Mouse (Mus musculus) adrenal gland, postnatal 25 days (tissue): Measurements from ENCODE around the gene Msantd3. TPM values are rescaled to one million over a fixed set of nuclear protein-coding genes. Genes with fewer than 3 reads are reported as not detected.

Experiments used
- DNase-seq: peaks from one replicate; pipeline ENCODE4 v3.0.0; 2021; ENCODE audit warnings: mixed read lengths
- total RNA-seq: library from RNA; stranded (reverse); gene quantifications from 2 replicates; pipeline ENCODE4 v1.2.3, GENCODE M21; 2021

The Msantd3 gene
- total RNA-seq, 1 experiment from 2014 or later = 15.7 TPM

DNA sequence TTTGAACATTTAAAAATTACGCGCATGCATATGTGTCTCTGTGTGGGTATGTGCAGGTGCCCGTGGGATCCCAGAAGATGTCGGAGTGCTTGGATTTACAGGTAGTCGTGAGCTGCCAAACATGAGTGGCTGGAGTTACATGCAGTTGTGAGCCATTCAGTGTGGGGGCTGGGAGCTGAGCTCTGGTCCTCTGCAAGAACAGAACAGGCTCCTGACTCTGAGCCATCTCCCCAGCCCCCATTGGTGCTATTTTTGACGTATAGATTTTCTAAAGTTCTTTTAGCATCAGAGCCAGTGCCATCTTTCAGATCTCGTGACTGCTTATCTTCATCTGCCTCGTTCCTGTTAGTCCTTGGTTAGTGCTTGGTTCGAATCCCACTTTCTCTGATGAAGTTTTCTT, 69.8 kb downstream of the Msantd3 start:
- DNase-seq = no peak

- DNase-seq = no peak
Observed at GRCm38 (mm10) chr4:48610251-48610650, 70.5 kb downstream of the Msantd3 start.

Other genes starting within 250 kb of the Msantd3 start
- 26.6 and 30.9 TPM in 2 replicates for gene Tex10, start 66.5 kb upstream of the Msantd3 start, total RNA-seq
- 11.1 and 16.5 TPM in 2 replicates for gene Tmeff1, start 45.2 kb downstream of the Msantd3 start, total RNA-seq
- 0.24 and 0.57 TPM in 2 replicates for gene Cavin4, start 123.6 kb downstream of the Msantd3 start, total RNA-seq